Mouse (Mus musculus): ENCODE measurements around the gene Trmt61a. TPM values are rescaled to one million over a fixed set of nuclear protein-coding genes. Genes with fewer than 3 reads are reported as not detected.
"Not testable (repeated sequence)": the region's sequence is repeated elsewhere in the genome, so short reads cannot be mapped to it uniquely, and the experiment has no call there.

Gene Trmt61a
- total RNA-seq, 2 experiments from 2014 or later = 10.1 to 18.6 TPM

DNA sequence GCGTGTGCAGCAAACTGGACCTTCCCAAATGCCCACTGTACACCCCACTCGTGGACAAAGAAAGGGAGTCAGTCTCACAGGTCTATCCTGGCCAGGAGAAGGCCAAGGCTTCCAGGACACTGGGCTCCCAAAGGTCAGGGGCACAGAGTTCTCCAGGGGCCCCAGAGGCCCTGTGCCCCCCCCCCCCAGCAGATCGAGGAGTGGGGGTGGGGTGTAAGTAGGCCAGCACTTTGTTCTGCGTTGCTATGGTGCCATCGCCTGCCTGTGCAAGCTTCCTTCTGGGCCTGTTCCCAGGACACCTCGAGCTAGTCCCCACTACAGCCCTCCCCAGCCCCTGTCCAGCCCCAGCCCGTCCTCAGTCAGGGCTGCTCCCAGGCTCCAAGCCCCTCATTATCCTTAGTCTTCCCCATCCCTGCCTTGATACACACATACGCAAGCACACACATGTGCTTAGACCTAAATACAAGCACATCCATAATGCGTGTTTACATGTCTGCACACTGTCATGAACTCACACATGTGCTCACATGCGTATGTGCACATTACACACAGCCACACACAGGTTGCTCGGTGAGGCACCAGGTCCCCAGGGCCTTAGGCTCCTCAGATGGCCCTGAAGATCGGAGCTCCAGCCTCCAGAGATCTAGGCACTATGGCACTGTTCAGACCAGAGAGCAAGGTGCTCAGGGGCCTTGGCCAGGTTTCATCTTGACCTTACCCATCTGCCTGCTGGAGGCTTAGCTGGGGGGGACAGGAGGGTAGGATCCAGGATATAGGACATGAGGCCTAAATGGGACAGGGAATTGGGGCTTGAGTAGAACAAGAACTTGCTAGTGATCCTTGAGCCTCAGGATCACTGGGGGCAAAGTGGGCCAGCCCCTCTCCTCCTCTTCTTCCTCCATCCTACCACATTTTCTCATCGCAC, 17.2 kb downstream of the Trmt61a start:
- no peak for ATAC-seq (replicated peaks; ENCODE audit: poor library complexity, severe bottlenecking)

DNA sequence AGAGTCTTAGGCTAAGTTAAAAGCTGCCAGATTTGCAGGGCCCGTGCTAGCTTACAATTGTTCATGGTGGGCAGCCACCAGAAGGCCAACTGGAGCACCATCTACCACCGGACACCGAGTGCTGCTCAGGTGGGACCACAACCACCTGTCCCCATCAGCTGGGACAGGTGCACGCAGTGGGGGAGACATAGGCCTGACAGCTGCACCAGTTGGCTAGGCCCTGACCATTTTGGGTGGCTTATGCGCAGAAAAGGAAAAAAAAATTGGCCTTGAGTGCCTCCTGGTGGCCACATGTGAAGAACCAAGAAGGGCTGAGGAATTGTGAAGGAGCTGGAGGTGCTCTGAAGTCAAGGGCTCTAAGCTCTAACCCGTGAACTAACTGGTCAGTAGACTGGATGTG, 18.3 kb downstream of the Trmt61a start:
- peak; percentile 63 for ATAC-seq (replicated peaks; ENCODE audit: poor library complexity, severe bottlenecking)

DNA sequence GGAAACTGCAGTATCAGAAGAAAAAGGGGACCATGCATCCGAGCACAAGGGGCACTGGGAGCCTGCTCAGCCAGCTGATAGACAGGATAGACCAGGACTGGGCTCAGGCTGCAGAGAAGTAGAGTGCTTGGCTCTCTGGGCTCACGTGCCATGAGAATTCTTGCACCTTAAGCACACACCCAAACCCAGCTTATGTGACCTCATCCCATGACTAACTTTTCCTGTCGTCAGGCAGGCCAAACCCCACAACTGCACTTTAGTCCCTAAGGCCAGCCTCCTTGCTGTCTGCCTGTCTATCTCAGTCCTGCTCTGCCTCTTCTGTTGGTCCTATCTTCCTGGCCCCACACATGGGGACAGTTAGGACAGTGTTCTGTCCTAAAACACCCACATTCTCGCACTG, 19.8 kb downstream of the Trmt61a start:
- no peak for ATAC-seq (replicated peaks; ENCODE audit: poor library complexity, severe bottlenecking)

DNA sequence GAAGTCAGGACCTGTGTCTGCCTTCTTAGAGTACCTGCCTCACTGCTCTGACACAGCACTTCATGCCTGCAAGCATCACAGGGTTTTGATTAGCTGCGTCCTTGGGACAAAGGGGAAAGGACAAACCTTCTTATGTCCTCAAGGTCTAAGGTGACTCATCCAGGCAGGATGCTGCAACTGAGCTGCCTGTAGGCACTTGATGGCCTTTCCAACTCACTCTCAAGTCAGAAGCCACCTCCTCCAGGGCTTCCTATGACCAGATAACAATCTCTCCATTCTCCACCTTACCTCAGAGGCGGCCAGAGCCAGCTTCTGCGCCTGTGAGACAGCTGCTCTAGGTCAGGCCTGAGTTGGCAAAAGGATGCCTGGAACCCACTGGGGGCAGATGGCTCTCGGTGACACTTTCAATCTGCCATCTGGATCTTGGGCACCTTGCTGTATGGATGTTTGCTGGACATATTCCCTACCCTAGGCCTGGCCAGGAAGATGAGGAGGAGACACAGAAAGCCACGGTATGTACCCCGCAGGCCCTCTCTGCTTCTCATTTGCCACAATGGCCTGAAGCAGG, 20.5 kb downstream of the Trmt61a start:
- no peak for ATAC-seq (replicated peaks; ENCODE audit: poor library complexity, severe bottlenecking)

- no peak for ATAC-seq (replicated peaks; ENCODE audit: poor library complexity, severe bottlenecking)
Measured at GRCm38 (mm10) chr12:111699542-111699941, 21.6 kb downstream of the Trmt61a start.

GRCm38 (mm10) chr12:111700920-111701458, 23.1 kb downstream of the Trmt61a start:
- no peak for ATAC-seq (replicated peaks; ENCODE audit: poor library complexity, severe bottlenecking)

GRCm38 (mm10) chr12:111703301-111703700, 25.4 kb downstream of the Trmt61a start:
- no peak for ATAC-seq (replicated peaks; ENCODE audit: poor library complexity, severe bottlenecking)

GRCm38 (mm10) chr12:111704609-111705008, 26.7 kb downstream of the Trmt61a start:
- no peak for ATAC-seq (replicated peaks; ENCODE audit: poor library complexity, severe bottlenecking)

GRCm38 (mm10) chr12:111705186-111705973, 27.5 kb downstream of the Trmt61a start:
- ATAC-seq (replicated peaks; ENCODE audit: poor library complexity, severe bottlenecking) = no peak

DNA sequence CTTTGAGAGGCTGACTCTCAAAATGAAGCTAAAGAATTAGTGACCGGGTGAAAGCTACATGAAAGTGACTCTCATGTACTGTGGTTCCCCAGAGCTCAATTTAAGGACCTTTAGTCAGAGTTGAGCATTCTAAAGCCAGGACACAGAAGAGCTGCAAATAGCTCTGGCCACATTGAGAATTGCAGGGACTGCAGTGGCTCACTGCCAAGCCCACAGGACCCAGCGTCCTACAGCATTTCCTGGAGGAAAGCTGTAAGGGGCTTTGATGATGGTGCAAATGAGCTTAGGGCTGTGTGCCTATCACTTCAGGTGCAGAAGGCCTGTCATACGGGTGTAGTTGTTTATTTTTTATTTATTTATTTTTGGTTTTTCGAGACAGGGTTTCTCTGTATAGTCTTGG, 30.3 kb downstream of the Trmt61a start:
- no peak for ATAC-seq (replicated peaks; ENCODE audit: poor library complexity, severe bottlenecking)

GRCm38 (mm10) chr12:111710091-111710490, 32.2 kb downstream of the Trmt61a start:
- no peak for ATAC-seq (replicated peaks; ENCODE audit: poor library complexity, severe bottlenecking)

GRCm38 (mm10) chr12:111712476-111712875, 34.6 kb downstream of the Trmt61a start:
- ATAC-seq (replicated peaks; ENCODE audit: poor library complexity, severe bottlenecking) = no peak

DNA sequence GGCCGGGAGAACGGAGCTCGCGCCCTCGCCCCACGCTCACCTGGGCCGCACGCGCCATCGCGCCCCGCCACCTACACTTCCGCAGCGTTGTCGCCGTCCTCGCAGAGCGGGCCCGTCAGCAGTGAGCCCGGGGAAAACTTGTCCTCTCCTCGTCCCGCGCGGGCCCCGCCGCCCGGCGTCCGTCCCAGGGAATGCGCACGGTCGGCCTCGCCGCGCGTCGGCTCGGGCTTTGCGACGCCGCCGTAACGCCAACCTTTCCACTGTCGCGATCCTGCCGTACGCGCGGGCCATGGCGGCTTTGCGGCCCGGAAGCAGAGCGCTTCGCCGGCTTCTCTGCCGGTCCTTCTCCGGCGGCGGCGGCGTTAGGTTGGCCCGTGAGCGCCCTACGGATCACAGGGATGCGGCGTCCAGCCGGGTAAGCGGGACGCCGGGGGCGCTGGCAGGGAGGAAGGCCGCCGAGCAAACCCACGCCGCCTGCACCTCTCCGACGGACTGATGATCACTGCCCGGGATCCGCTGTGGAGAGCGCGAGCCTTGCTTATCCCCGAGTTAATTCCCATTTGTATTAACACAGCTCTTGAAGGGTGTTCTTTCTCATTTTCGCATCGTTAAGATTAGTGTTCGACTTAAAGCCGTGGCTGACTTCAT, 35.2 kb downstream of the Trmt61a start, which contains the start of the genes Bag5 and Apopt1:
Gene Bag5, minus strand, starts transcription at position 254 of the 648 bp plus-strand sequence.
Gene Apopt1, plus strand, starts transcription at position 258 of the 648 bp plus-strand sequence.
- ATAC-seq (replicated peaks; ENCODE audit: poor library complexity, severe bottlenecking) = peak; percentile 97

DNA sequence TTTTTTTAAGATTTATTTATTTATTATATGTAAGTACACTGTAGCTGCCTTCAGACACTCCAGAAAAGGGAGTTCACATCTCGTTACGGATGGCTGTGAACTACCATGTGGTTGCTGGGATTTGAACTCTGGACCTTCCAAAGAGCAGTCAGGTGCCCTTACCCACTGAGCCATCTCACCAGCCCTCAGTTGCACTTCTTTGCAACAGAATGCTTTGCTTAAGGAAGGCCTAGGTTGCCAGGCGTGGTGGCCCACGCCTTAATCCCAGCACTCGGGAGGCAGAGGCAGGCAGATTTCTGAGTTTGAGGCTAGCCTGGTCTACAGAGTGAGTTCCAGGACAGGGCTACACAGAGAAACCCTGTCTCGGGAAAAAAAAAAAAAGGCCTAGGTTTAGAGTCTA, 36.0 kb downstream of the Trmt61a start:
- ATAC-seq (replicated peaks; ENCODE audit: poor library complexity, severe bottlenecking) = not testable (repeated sequence)

GRCm38 (mm10) chr12:111716505-111716904, 38.6 kb downstream of the Trmt61a start:
- ATAC-seq (replicated peaks; ENCODE audit: poor library complexity, severe bottlenecking) = no peak

DNA sequence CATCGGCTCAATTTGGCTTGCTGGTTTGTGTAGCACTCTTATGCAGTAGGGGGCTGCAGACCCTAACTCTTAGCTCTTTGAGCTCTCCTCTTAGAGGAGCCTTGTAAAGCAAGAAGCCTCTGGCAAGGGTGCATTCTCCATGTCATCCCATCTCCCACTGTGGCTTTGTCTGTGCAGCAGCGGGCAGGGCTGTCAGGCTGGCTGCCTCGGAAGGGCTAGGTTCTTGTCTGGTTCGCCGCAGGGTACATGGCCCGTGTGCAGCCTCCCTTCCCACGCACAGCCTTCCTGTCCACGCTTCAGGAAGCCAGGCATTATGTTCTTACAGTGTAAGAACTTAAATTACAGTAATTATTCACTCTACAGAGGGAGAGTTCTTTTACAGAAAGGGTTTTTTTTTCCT, 40.8 kb downstream of the Trmt61a start:
- no peak for ATAC-seq (replicated peaks; ENCODE audit: poor library complexity, severe bottlenecking)

GRCm38 (mm10) chr12:111720222-111720621, 42.3 kb downstream of the Trmt61a start:
- ATAC-seq (replicated peaks; ENCODE audit: poor library complexity, severe bottlenecking) = no peak

- ATAC-seq (replicated peaks; ENCODE audit: poor library complexity, severe bottlenecking) = no peak
Measured at GRCm38 (mm10) chr12:111722654-111723053, 44.7 kb downstream of the Trmt61a start.

DNA sequence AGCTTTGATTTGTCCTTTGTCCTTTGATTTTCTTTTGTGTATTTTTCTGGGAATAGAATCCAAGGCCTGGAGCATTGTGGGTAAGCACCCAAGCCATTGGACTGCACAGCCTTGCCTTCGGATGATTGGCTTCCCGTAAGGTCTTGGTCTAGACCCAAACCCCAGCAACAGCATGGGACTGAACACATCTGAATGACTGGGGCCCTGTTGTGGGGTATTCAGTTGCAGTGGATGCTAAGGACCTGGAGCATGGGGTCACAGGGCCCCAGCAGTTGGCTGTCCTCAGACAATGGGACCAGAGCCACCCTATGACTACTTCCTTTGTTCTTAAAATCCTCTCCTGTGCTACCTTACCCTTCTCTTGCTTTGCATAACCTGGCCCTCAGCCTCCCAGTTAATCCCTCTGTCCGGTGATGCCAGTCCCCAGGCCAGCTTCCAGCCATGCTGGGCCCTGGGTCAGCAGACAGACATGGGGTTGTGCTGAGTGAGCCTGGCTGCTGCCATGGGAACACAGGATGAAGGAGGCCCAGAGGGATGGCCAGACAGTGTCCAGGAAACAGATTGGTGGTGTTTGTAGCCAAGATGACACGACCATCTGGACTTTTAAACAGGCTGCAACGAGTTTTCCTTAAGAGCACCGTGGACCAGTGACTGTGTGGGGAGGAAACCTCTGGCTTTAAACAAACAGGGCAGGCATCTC, 46.9 kb downstream of the Trmt61a start:
- no peak for ATAC-seq (replicated peaks; ENCODE audit: poor library complexity, severe bottlenecking)
